Mouse (Mus musculus) embryonic facial prominence, embryonic 12.5 days (tissue): ENCODE measurements around the gene Eif2b3. TPM values are rescaled to one million over a fixed set of nuclear protein-coding genes. Genes with fewer than 3 reads are reported as not detected.

Source experiments
- ATAC-seq: fragments of 200-750 bp; cut with Nextera tagmentation; 2 replicates; pipeline ENCODE4 v1.8.0; 2017; ENCODE audit not compliant: insufficient number of reproducible peaks, insufficient read depth, low FRiP score, low TSS enrichment
- H3K27ac ChIP-seq: fragments of 300-500 bp; sonication (generic); 2 replicates; pipeline ENCODE4 v1.5.1; 2016; ENCODE audit warnings: mild to moderate bottlenecking
- H3K27me3 ChIP-seq: fragments of 300-500 bp; sonication (generic); 2 replicates; pipeline ENCODE4 v1.6.1; 2016; ENCODE audit warnings: mild to moderate bottlenecking, moderate library complexity
- H3K36me3 ChIP-seq: fragments of 300-500 bp; sonication (generic); 2 replicates; pipeline ENCODE4 v1.6.1; 2016; ENCODE audit warnings: mild to moderate bottlenecking
- H3K4me1 ChIP-seq: fragments of 300-500 bp; sonication (generic); 2 replicates; pipeline ENCODE4 v1.6.1; 2016
- H3K4me2 ChIP-seq: fragments of 300-500 bp; sonication (generic); replicated peaks from 2 replicates; pipeline ENCODE4 v1.6.1; 2016; ENCODE audit warnings: mild to moderate bottlenecking, moderate library complexity
- H3K4me3 ChIP-seq: fragments of 300-500 bp; sonication (generic); 2 replicates; pipeline ENCODE4 v1.5.1; 2016; ENCODE audit warnings: mild to moderate bottlenecking
- H3K9ac ChIP-seq: fragments of 300-500 bp; sonication (generic); 2 replicates; pipeline ENCODE4 v1.6.1; 2016; ENCODE audit warnings: mild to moderate bottlenecking, moderate library complexity
- H3K9me3 ChIP-seq: fragments of 300-500 bp; sonication (generic); 2 replicates; pipeline ENCODE4 v1.6.1; 2016; ENCODE audit warnings: mild to moderate bottlenecking, moderate library complexity
- WGBS: fragments of 180-500 bp; shearing (Covaris S2); methylation state at CpG from one replicate; pipeline ENCODE4 v1.1.7; 2016; 5-methylcytosine and 5-hydroxymethylcytosine counted together
- polyA plus RNA-seq: library from polyadenylated mRNA; unstranded; fragments of >200 nt; fragmentation: Nextera tagmentation; extraction: Ambion mirVana; gene quantifications from 2 replicates; pipeline ENCODE4 v1.2.1, GENCODE M21; 2016

Eif2b3 gene
- polyA plus RNA-seq, 1 experiment from 2014 or later, result 43.8 TPM

- Histone ChIP-seq H3K27me3 (no peaks in the 10 kb centered on the region), H3K27ac (no peak overlapping the region), H3K9ac (no peak overlapping the region), H3K4me1 (no peaks in the 10 kb centered on the region), H3K4me2 (no peak overlapping the region), H3K36me3 (peaks cover 49% of the 10 kb centered on the region), H3K4me3 (no peak overlapping the region), H3K9me3 (no peaks in the 10 kb centered on the region)
- no peak for ATAC-seq
- WGBS, result 52% methylated on average over 4 of the region's 4 CpGs
These were observed 43.6 kb downstream of the Eif2b3 start for GRCm38 (mm10) chr4:117062700-117063390.

- Histone ChIP-seq H3K27ac (no peak overlapping the region), H3K27me3 (no peaks in the 10 kb centered on the region), H3K9me3 (no peaks in the 10 kb centered on the region), H3K4me2 (no peak overlapping the region), H3K4me3 (no peak overlapping the region), H3K9ac (no peak overlapping the region), H3K4me1 (no peaks in the 10 kb centered on the region), H3K36me3 (peaks cover 66% of the 10 kb centered on the region)
- ATAC-seq, result no peak
- 96% methylated on average over 7 of the region's 7 CpGs for WGBS
These were observed 48.8 kb downstream of the Eif2b3 start for GRCm38 (mm10) chr4:117068035-117068434.

GRCm38 (mm10) chr4:117069647-117070046 lies 50.4 kb downstream of the Eif2b3 start:
- no peak overlapping the region for H3K4me3 ChIP-seq
- WGBS, result 96% methylated on average over 1 of the region's 1 CpGs
- H3K4me1 ChIP-seq, result no peaks in the 10 kb centered on the region
- no peak overlapping the region for H3K27ac ChIP-seq
- no peaks in the 10 kb centered on the region for H3K9me3 ChIP-seq
- H3K27me3 ChIP-seq, result no peaks in the 10 kb centered on the region
- peaks cover 73% of the 10 kb centered on the region for H3K36me3 ChIP-seq
- no peak overlapping the region for H3K9ac ChIP-seq
- no peak overlapping the region for H3K4me2 ChIP-seq
- no peak for ATAC-seq

GRCm38 (mm10) chr4:117070624-117071023 lies 51.4 kb downstream of the Eif2b3 start:
- peaks cover 72% of the 10 kb centered on the region for H3K36me3 ChIP-seq
- H3K4me3 ChIP-seq, result no peak overlapping the region
- H3K4me2 ChIP-seq, result no peak overlapping the region
- no peak for ATAC-seq
- H3K9me3 ChIP-seq, result no peaks in the 10 kb centered on the region
- H3K9ac ChIP-seq, result no peak overlapping the region
- no peaks in the 10 kb centered on the region for H3K27me3 ChIP-seq
- no peaks in the 10 kb centered on the region for H3K4me1 ChIP-seq
- no peak overlapping the region for H3K27ac ChIP-seq
- WGBS, result 87% methylated on average over 4 of the region's 4 CpGs

- Histone ChIP-seq H3K27ac (no peak overlapping the region), H3K36me3 (peaks cover 69% of the 10 kb centered on the region)
These were observed 52.0 kb downstream of the Eif2b3 start for GRCm38 (mm10) chr4:117071183-117071582.

GRCm38 (mm10) chr4:117087948-117088640 lies 68.9 kb downstream of the Eif2b3 start:
- ATAC-seq, result no peak
- Histone ChIP-seq H3K27me3 (no peaks in the 10 kb centered on the region), H3K4me3 (no peak overlapping the region), H3K27ac (no peak overlapping the region), H3K4me2 (no peak overlapping the region), H3K4me1 (no peaks in the 10 kb centered on the region), H3K9me3 (no peaks in the 10 kb centered on the region), H3K9ac (no peak overlapping the region), H3K36me3 (peaks cover 16% of the 10 kb centered on the region)
- WGBS, result 78% methylated on average over 7 of the region's 7 CpGs

More at GRCm38 (mm10) chr4:117071183-117071582, 52.0 kb downstream of the Eif2b3 start:
- H3K9ac ChIP-seq, result no peak overlapping the region
- H3K9me3 ChIP-seq, result no peaks in the 10 kb centered on the region
- WGBS, result 94% methylated on average over 5 of the region's 5 CpGs
- no peak for ATAC-seq
- H3K4me2 ChIP-seq, result no peak overlapping the region
- no peaks in the 10 kb centered on the region for H3K27me3 ChIP-seq
- H3K4me1 ChIP-seq, result no peaks in the 10 kb centered on the region
- H3K4me3 ChIP-seq, result no peak overlapping the region

GRCm38 (mm10) chr4:117090586-117090985 lies 71.4 kb downstream of the Eif2b3 start:
- WGBS, result 86% methylated on average over 7 of the region's 7 CpGs
- H3K27me3 ChIP-seq, result no peaks in the 10 kb centered on the region
- H3K4me3 ChIP-seq, result no peak overlapping the region
- no peak for ATAC-seq
- no peak overlapping the region for H3K27ac ChIP-seq
- no peak overlapping the region for H3K4me2 ChIP-seq
- H3K4me1 ChIP-seq, result no peaks in the 10 kb centered on the region
- no peak overlapping the region for H3K9ac ChIP-seq
- peaks cover 10% of the 10 kb centered on the region for H3K36me3 ChIP-seq
- no peaks in the 10 kb centered on the region for H3K9me3 ChIP-seq

- no peak for ATAC-seq
- WGBS, result 91% methylated on average over 3 of the region's 3 CpGs
- Histone ChIP-seq H3K27me3 (no peaks in the 10 kb centered on the region), H3K4me1 (peaks cover 28% of the 10 kb centered on the region), H3K9ac (no peak overlapping the region), H3K36me3 (no peaks in the 10 kb centered on the region), H3K4me2 (no peak overlapping the region), H3K4me3 (no peak overlapping the region), H3K27ac (0 out of 2 replicates have a peak overlapping the region, but pooled peaks have one; percentile 78), H3K9me3 (no peaks in the 10 kb centered on the region)
These were observed 75.6 kb downstream of the Eif2b3 start for GRCm38 (mm10) chr4:117094626-117095361.

GRCm38 (mm10) chr4:117095551-117096452 lies 76.6 kb downstream of the Eif2b3 start, which contains the start of gene Ptch2:
Gene Ptch2, plus strand, starts transcription at chr4:117096075.
- no peaks in the 10 kb centered on the region for H3K27me3 ChIP-seq
- H3K4me1 ChIP-seq, result peaks cover 28% of the 10 kb centered on the region
- peak within 1 kb of the TSS; percentile 96 for H3K4me2 ChIP-seq
- H3K36me3 ChIP-seq, result no peaks in the 10 kb centered on the region
- peak within 1 kb of the TSS; percentile 55 for H3K9ac ChIP-seq
- peak; percentile 79 for ATAC-seq
- H3K4me3 ChIP-seq, result peak within 1 kb of the TSS; percentile 65
- under 1% methylated on average over 50 of the region's 50 CpGs for WGBS
- H3K9me3 ChIP-seq, result no peaks in the 10 kb centered on the region
- peak within 1 kb of the TSS; percentile 78 for H3K27ac ChIP-seq

- ATAC-seq, result no peak
- Histone ChIP-seq H3K9ac (peak overlapping the region; percentile 55), H3K27me3 (no peaks in the 10 kb centered on the region), H3K27ac (peak overlapping the region; percentile 78), H3K4me3 (peak overlapping the region; percentile 65), H3K36me3 (no peaks in the 10 kb centered on the region), H3K4me2 (peak overlapping the region; percentile 96), H3K4me1 (peaks cover 28% of the 10 kb centered on the region), H3K9me3 (no peaks in the 10 kb centered on the region)
- WGBS, result 12% methylated on average over 5 of the region's 5 CpGs
These were observed 77.5 kb downstream of the Eif2b3 start for GRCm38 (mm10) chr4:117096666-117097065.
